Mouse (Mus musculus) E14TG2a.4 (cell line): ENCODE data around the gene Tmem190.
"Not testable (repeated sequence)": the region's sequence is repeated elsewhere in the genome, so short reads cannot be mapped to it uniquely, and the experiment has no call there.

Experiments used
- H3K27me3 ChIP-seq: 2 replicates; pipeline ENCODE4 v1.6.1; 2014; ENCODE audit warnings: low read length, control low read depth; ENCODE audit not compliant: insufficient read depth
- H3K36me3 ChIP-seq: 2 replicates; pipeline ENCODE4 v1.6.1; 2014; ENCODE audit warnings: low read length, control low read depth; ENCODE audit not compliant: insufficient read depth
- H3K4me1 ChIP-seq: replicated peaks from 2 replicates; pipeline ENCODE4 v1.6.1; 2014; ENCODE audit warnings: low read depth, low read length, control low read depth
- H3K4me3 ChIP-seq: replicated peaks from 2 replicates; pipeline ENCODE4 v1.5.1; 2014; ENCODE audit warnings: mild to moderate bottlenecking, low read length
- H3K9me3 ChIP-seq: 2 replicates; pipeline ENCODE4 v1.6.1; 2014; ENCODE audit warnings: low read length, control low read depth
- CTCF ChIP-seq: conservative IDR thresholded peaks from 2 replicates; pipeline ENCODE4 v1.5.1; 2014; ENCODE audit warnings: low read length
- NANOG ChIP-seq: IDR thresholded peaks from 2 replicates; pipeline ENCODE4 v1.6.1; 2014; ENCODE audit warnings: borderline replicate concordance, low read length, mixed read lengths
- POU5F1 ChIP-seq: IDR thresholded peaks from 2 replicates; pipeline ENCODE4 v1.6.1; 2014; ENCODE audit warnings: low read length, borderline replicate concordance

The Tmem190 gene

GRCm38 (mm10) chr7:4820925-4821324 lies 38.2 kb downstream of the Tmem190 start:
- TF ChIP-seq POU5F1 (peak; percentile 64; the same call in 1 of the 2 replicates), NANOG (peak; percentile 59; the same call in 1 of the 2 replicates)
- not testable (repeated sequence) for H3K36me3 ChIP-seq, H3K9me3 ChIP-seq, H3K27me3 ChIP-seq
- peaks cover 87% of the 10 kb centered on the region for H3K4me1 ChIP-seq
- H3K4me3 ChIP-seq = peak overlapping the region; percentile 2; the same call in 1 of the 2 replicates

GRCm38 (mm10) chr7:4821690-4822089 lies 39.0 kb downstream of the Tmem190 start:
- H3K36me3 ChIP-seq = no peaks in the 10 kb centered on the region
- TF ChIP-seq CTCF (no peak), NANOG (no peak), POU5F1 (no peak)
- no peaks in the 10 kb centered on the region for H3K9me3 ChIP-seq
- H3K4me1 ChIP-seq = peaks cover 90% of the 10 kb centered on the region
- H3K27me3 ChIP-seq = no peaks in the 10 kb centered on the region
- peak overlapping the region; percentile 2; the same call in 1 of the 2 replicates for H3K4me3 ChIP-seq

GRCm38 (mm10) chr7:4822162-4822907 lies 39.6 kb downstream of the Tmem190 start:
- TF ChIP-seq NANOG = no peak
- no peak for TF ChIP-seq POU5F1
- no peak for TF ChIP-seq CTCF
- Histone ChIP-seq H3K9me3 (no peaks in the 10 kb centered on the region), H3K27me3 (no peaks in the 10 kb centered on the region), H3K4me3 (peak overlapping the region; percentile 43), H3K4me1 (peaks cover 91% of the 10 kb centered on the region), H3K36me3 (no peaks in the 10 kb centered on the region)

- TF ChIP-seq CTCF = no peak
- TF ChIP-seq NANOG = peak; percentile 21; the same call in 1 of the 2 replicates
- TF ChIP-seq POU5F1 = no peak
- Histone ChIP-seq H3K36me3 (peaks cover 22% of the 10 kb centered on the region), H3K9me3 (no peaks in the 10 kb centered on the region), H3K27me3 (no peaks in the 10 kb centered on the region), H3K4me3 (peak overlapping the region; percentile 64), H3K4me1 (peaks cover 86% of the 10 kb centered on the region)
Measured at GRCm38 (mm10) chr7:4825365-4825764, 42.6 kb downstream of the Tmem190 start.

- TF ChIP-seq NANOG = no peak
- no peak for TF ChIP-seq POU5F1
- no peak for TF ChIP-seq CTCF
- peaks cover 31% of the 10 kb centered on the region for H3K36me3 ChIP-seq
- no peaks in the 10 kb centered on the region for H3K9me3 ChIP-seq
- H3K4me3 ChIP-seq = peak overlapping the region; percentile 37
- H3K4me1 ChIP-seq = peaks cover 64% of the 10 kb centered on the region
- peaks cover 27% of the 10 kb centered on the region for H3K27me3 ChIP-seq
Measured at GRCm38 (mm10) chr7:4830476-4830875, 47.7 kb downstream of the Tmem190 start.
